ENCODE assay signal across 8 mouse cellular contexts in the genomic region with DNA sequence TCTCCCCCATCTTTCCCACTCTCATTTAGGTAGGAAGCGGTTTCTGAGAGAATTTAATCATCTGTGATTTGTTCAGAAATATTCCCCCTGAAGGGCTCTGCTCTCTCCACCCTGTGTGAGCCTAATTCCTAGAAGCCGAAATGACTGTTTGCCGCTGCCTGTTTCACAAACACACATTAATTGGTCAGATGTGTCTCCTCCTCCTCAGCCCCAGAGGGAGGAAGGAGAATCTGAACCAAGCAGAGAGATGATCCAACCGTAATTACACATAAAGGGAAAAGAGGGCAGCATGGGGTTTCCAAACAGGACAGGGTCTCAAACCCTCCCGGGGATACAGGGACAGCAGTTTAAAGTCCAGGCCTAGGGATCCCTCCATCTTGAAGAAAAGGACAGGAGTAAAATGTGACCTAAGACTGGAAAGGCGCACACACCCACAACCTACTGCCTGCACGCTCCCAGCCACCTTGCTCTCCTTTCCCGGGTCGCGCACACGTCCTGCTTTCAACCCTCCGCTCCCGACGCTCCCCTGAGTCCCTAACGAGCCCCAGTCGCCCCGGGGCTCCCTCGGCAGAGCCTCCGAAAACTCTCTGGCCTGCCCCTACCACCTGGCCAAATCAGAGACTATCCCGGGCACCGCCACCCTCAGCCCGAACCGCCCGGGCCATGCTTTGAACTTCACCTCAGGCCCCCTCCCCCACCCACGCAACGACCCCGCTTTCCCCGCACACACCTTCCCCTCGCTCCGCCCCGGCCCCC. TPM values are rescaled to one million over a fixed set of nuclear protein-coding genes. Genes with fewer than 3 reads are reported as not detected.
DNase-seq lines count a peak whose midpoint lies in the region; ATAC-seq and TF ChIP-seq lines count a peak whose summit lies in the region.

No protein-coding gene starts in this region.

- peak overlapping the region; percentile 76 for H3K4me2 ChIP-seq in intestine, postnatal 0 days (replicated peaks; ENCODE audit: low read depth)
- peak overlapping the region; percentile 63 for H3K4me2 ChIP-seq in limb, embryonic 15.5 days
- H3K4me2 ChIP-seq in midbrain, embryonic 15.5 days = peak overlapping the region; percentile 63

- H3K27me3 ChIP-seq in intestine, postnatal 0 days (replicated peaks; ENCODE audit: control insufficient read depth, insufficient read depth, low read length) = no peaks in the 10 kb centered on the region
- H3K27me3 ChIP-seq in limb, embryonic 15.5 days = no peaks in the 10 kb centered on the region
- H3K27me3 ChIP-seq in midbrain, embryonic 15.5 days (replicated peaks) = no peaks in the 10 kb centered on the region

- H3K36me3 ChIP-seq in intestine, postnatal 0 days (ENCODE audit: control insufficient read depth, insufficient read depth) = no peaks in the 10 kb centered on the region
- no peaks in the 10 kb centered on the region for H3K36me3 ChIP-seq in limb, embryonic 15.5 days
- no peaks in the 10 kb centered on the region for H3K36me3 ChIP-seq in midbrain, embryonic 15.5 days (replicated peaks)

- under 1% methylated on average over 29 of the region's 31 CpGs for WGBS in intestine, postnatal 0 days
- under 1% methylated on average over 30 of the region's 31 CpGs for WGBS in limb, embryonic 15.5 days
- WGBS in midbrain, embryonic 15.5 days = under 1% methylated on average over 26 of the region's 31 CpGs

- peak overlapping the region; percentile 99 for H3K27ac ChIP-seq in intestine, postnatal 0 days (ENCODE audit: low read depth, low read length)
- peak overlapping the region; percentile 98 for H3K27ac ChIP-seq in limb, embryonic 15.5 days
- peak overlapping the region; percentile 99 for H3K27ac ChIP-seq in midbrain, embryonic 15.5 days

- ATAC-seq in intestine, postnatal 0 days = peak; percentile 28
- ATAC-seq in limb, embryonic 15.5 days (ENCODE audit: insufficient number of reproducible peaks, low FRiP score, low TSS enrichment, low read depth) = no peak; the same call in none of the 2 replicates
- ATAC-seq in midbrain, embryonic 15.5 days (replicated peaks) = peak; percentile 62

- DNase-seq in A20 (ENCODE audit: low read depth, low spot score) = peak; percentile 77
- peak; percentile 79 for DNase-seq in adrenal gland, adult 2 months
- DNase-seq in embryo, embryonic 11 days = peak; percentile 62
- peak; percentile 95 for DNase-seq in heart, adult 11 months
- peak; percentile 28 to 30 for DNase-seq in spleen, postnatal 36 days (ENCODE audit: low spot score in 2 of 2)

- no peaks in the 10 kb centered on the region for H3K9me3 ChIP-seq in intestine, postnatal 0 days (ENCODE audit: control insufficient read depth)
- no peaks in the 10 kb centered on the region for H3K9me3 ChIP-seq in limb, embryonic 15.5 days
- H3K9me3 ChIP-seq in midbrain, embryonic 15.5 days = no peaks in the 10 kb centered on the region

- peaks cover 5% of the 10 kb centered on the region; the same call in 1 of the 2 replicates for H3K4me1 ChIP-seq in intestine, postnatal 0 days (replicated peaks; ENCODE audit: control insufficient read depth, insufficient read depth, low read length)
- peaks cover 31% of the 10 kb centered on the region for H3K4me1 ChIP-seq in limb, embryonic 15.5 days
- peaks cover 46% of the 10 kb centered on the region for H3K4me1 ChIP-seq in midbrain, embryonic 15.5 days

- TF ChIP-seq CTCF in intestine, postnatal 0 days (IDR thresholded peaks at IDR 0.05; ENCODE audit: low read depth) = peak; percentile 12; the same call in 1 of the 2 replicates

- H3K4me3 ChIP-seq in intestine, postnatal 0 days (ENCODE audit: low read depth, low read length) = peak overlapping the region; percentile 90
- H3K4me3 ChIP-seq in limb, embryonic 15.5 days = peak overlapping the region; percentile 85
- H3K4me3 ChIP-seq in midbrain, embryonic 15.5 days = peak overlapping the region; percentile 91

- peak overlapping the region; percentile 91 for H3K9ac ChIP-seq in intestine, postnatal 0 days (ENCODE audit: low read depth, low read length)
- H3K9ac ChIP-seq in limb, embryonic 15.5 days = peak overlapping the region; percentile 95
- H3K9ac ChIP-seq in midbrain, embryonic 15.5 days = peak overlapping the region; percentile 96

RNA-seq across cellular contexts. Expression of a gene that starts 0.6 kb away (rescaled TPM):
- 10 to 100 TPM; 23.9 to 33.2 TPM for total RNA-seq in adrenal gland, adult 2 months (2021)
- polyA plus RNA-seq in adrenal gland, adult 2 months (2012; rRNA removed) = 6.2 and 9.3 TPM in 2 replicates
- 3.1 and 3.7 TPM in 2 replicates for polyA plus RNA-seq in intestine, postnatal 0 days (2015; fragmentation: Nextera tagmentation; extraction: Ambion mirVana)
- polyA plus RNA-seq in limb, embryonic 15.5 days (2015; fragmentation: Nextera tagmentation; extraction: Ambion mirVana) = 5.7 and 6.9 TPM in 2 replicates
- 8.7 and 9.1 TPM in 2 replicates for polyA plus RNA-seq in midbrain, embryonic 15.5 days (2015; fragmentation: Nextera tagmentation; extraction: Ambion mirVana)

Comparison
In these comparisons a context has a peak if more than half of its experiments do, and no peak if none do; other contexts are left out.
1. DNase-seq: peak in every context shown above with its lines; median percentile 95 in heart, adult 11 months; 79 in adrenal gland, adult 2 months; 77 in A20; 62 in embryo, embryonic 11 days; 29 in spleen, postnatal 36 days.